Mouse (Mus musculus): ENCODE measurements at regions not wholly inside any gene's neighbourhood (a gene's known extent, or its start where the extent isn't known, plus 50 kb on each side); places are given as distances from the start of the nearest gene placed in this dataset.
"Not testable (repeated sequence)": the region's sequence is repeated elsewhere in the genome, so short reads cannot be mapped to it uniquely, and the experiment has no call there.

- no peaks in the 10 kb centered on the region for H3K27me3 ChIP-seq (ENCODE audit: control insufficient read depth, insufficient read depth, low read length, poor library complexity, severe bottlenecking)
- no peaks in the 10 kb centered on the region for H3K36me3 ChIP-seq (ENCODE audit: control insufficient read depth, insufficient read depth, low read length, poor library complexity, severe bottlenecking)
- H3K9ac ChIP-seq (ENCODE audit: low read depth, poor library complexity, severe bottlenecking): no peak overlapping the region
- H3K4me1 ChIP-seq (ENCODE audit: control insufficient read depth, insufficient read depth, low read length): no peaks in the 10 kb centered on the region
- no peak overlapping the region for H3K27ac ChIP-seq (ENCODE audit: insufficient read depth, low read length)
- H3K9me3 ChIP-seq (replicated peaks; ENCODE audit: control insufficient read depth, insufficient read depth, low read length, poor library complexity, severe bottlenecking): peaks cover 2% of the 10 kb centered on the region
- no peak overlapping the region for H3K4me3 ChIP-seq (ENCODE audit: low read depth, low read length)
- TF ChIP-seq CTCF (IDR thresholded peaks at IDR 0.05; ENCODE audit: low read depth, low read length): no peak
- TF ChIP-seq EP300 (IDR thresholded peaks at IDR 0.05; ENCODE audit: insufficient read depth, low read depth, low read length): no peak
- no peak for TF ChIP-seq POLR2A (IDR thresholded peaks at IDR 0.05; ENCODE audit: insufficient read depth, low read length)
Measured at GRCm38 (mm10) chr2:53715017-53715416, 370.3 kb downstream of the Rprm start.

- TF ChIP-seq POLR2A (IDR thresholded peaks at IDR 0.05; ENCODE audit: insufficient read depth, low read length): no peak
- no peak for TF ChIP-seq CTCF (IDR thresholded peaks at IDR 0.05; ENCODE audit: low read depth, low read length)
- no peak for TF ChIP-seq EP300 (IDR thresholded peaks at IDR 0.05; ENCODE audit: insufficient read depth, low read depth, low read length)
- Histone ChIP-seq H3K36me3 (ENCODE audit: control insufficient read depth, insufficient read depth, low read length, poor library complexity, severe bottlenecking) (no peaks in the 10 kb centered on the region), H3K9ac (ENCODE audit: low read depth, poor library complexity, severe bottlenecking) (no peak overlapping the region), H3K27ac (ENCODE audit: insufficient read depth, low read length) (no peak overlapping the region), H3K9me3 (replicated peaks; ENCODE audit: control insufficient read depth, insufficient read depth, low read length, poor library complexity, severe bottlenecking) (0 out of 2 replicates have a peak, but pooled peaks cover 2% of the 10 kb centered on the region), H3K4me1 (ENCODE audit: control insufficient read depth, insufficient read depth, low read length) (no peaks in the 10 kb centered on the region), H3K27me3 (ENCODE audit: control insufficient read depth, insufficient read depth, low read length, poor library complexity, severe bottlenecking) (no peaks in the 10 kb centered on the region), H3K4me3 (ENCODE audit: low read depth, low read length) (no peak overlapping the region)
Measured at GRCm38 (mm10) chr2:53723231-53723630, 362.1 kb downstream of the Rprm start.

GRCm38 (mm10) chr2:53728693-53729092 is 356.7 kb downstream of the Rprm start:
- no peak overlapping the region for H3K27ac ChIP-seq (ENCODE audit: insufficient read depth, low read length)
- no peak overlapping the region for H3K4me3 ChIP-seq (ENCODE audit: low read depth, low read length)
- TF ChIP-seq POLR2A (IDR thresholded peaks at IDR 0.05; ENCODE audit: insufficient read depth, low read length) (no peak), CTCF (IDR thresholded peaks at IDR 0.05; ENCODE audit: low read depth, low read length) (no peak), EP300 (IDR thresholded peaks at IDR 0.05; ENCODE audit: insufficient read depth, low read depth, low read length) (no peak)
- H3K4me1 ChIP-seq (ENCODE audit: control insufficient read depth, insufficient read depth, low read length): no peaks in the 10 kb centered on the region
- no peaks in the 10 kb centered on the region for H3K36me3 ChIP-seq (ENCODE audit: control insufficient read depth, insufficient read depth, low read length, poor library complexity, severe bottlenecking)
- no peak overlapping the region for H3K9ac ChIP-seq (ENCODE audit: low read depth, poor library complexity, severe bottlenecking)
- no peaks in the 10 kb centered on the region for H3K9me3 ChIP-seq (replicated peaks; ENCODE audit: control insufficient read depth, insufficient read depth, low read length, poor library complexity, severe bottlenecking)
- H3K27me3 ChIP-seq (ENCODE audit: control insufficient read depth, insufficient read depth, low read length, poor library complexity, severe bottlenecking): no peaks in the 10 kb centered on the region

GRCm38 (mm10) chr2:53730451-53730850 is 354.9 kb downstream of the Rprm start:
- H3K9ac ChIP-seq (ENCODE audit: low read depth, poor library complexity, severe bottlenecking): no peak overlapping the region
- no peaks in the 10 kb centered on the region for H3K9me3 ChIP-seq (replicated peaks; ENCODE audit: control insufficient read depth, insufficient read depth, low read length, poor library complexity, severe bottlenecking)
- H3K4me3 ChIP-seq (ENCODE audit: low read depth, low read length): no peak overlapping the region
- no peaks in the 10 kb centered on the region for H3K27me3 ChIP-seq (ENCODE audit: control insufficient read depth, insufficient read depth, low read length, poor library complexity, severe bottlenecking)
- no peak for TF ChIP-seq POLR2A (IDR thresholded peaks at IDR 0.05; ENCODE audit: insufficient read depth, low read length)
- no peak for TF ChIP-seq CTCF (IDR thresholded peaks at IDR 0.05; ENCODE audit: low read depth, low read length)
- TF ChIP-seq EP300 (IDR thresholded peaks at IDR 0.05; ENCODE audit: insufficient read depth, low read depth, low read length): no peak
- no peaks in the 10 kb centered on the region for H3K4me1 ChIP-seq (ENCODE audit: control insufficient read depth, insufficient read depth, low read length)
- no peak overlapping the region for H3K27ac ChIP-seq (ENCODE audit: insufficient read depth, low read length)
- H3K36me3 ChIP-seq (ENCODE audit: control insufficient read depth, insufficient read depth, low read length, poor library complexity, severe bottlenecking): no peaks in the 10 kb centered on the region

- Histone ChIP-seq H3K27me3 (ENCODE audit: control insufficient read depth, insufficient read depth, low read length, poor library complexity, severe bottlenecking) (no peaks in the 10 kb centered on the region), H3K9me3 (replicated peaks; ENCODE audit: control insufficient read depth, insufficient read depth, low read length, poor library complexity, severe bottlenecking) (no peaks in the 10 kb centered on the region), H3K27ac (ENCODE audit: insufficient read depth, low read length) (no peak overlapping the region), H3K4me3 (ENCODE audit: low read depth, low read length) (no peak overlapping the region), H3K4me1 (ENCODE audit: control insufficient read depth, insufficient read depth, low read length) (no peaks in the 10 kb centered on the region), H3K9ac (ENCODE audit: low read depth, poor library complexity, severe bottlenecking) (no peak overlapping the region), H3K36me3 (ENCODE audit: control insufficient read depth, insufficient read depth, low read length, poor library complexity, severe bottlenecking) (no peaks in the 10 kb centered on the region)
- TF ChIP-seq POLR2A (IDR thresholded peaks at IDR 0.05; ENCODE audit: insufficient read depth, low read length) (no peak), EP300 (IDR thresholded peaks at IDR 0.05; ENCODE audit: insufficient read depth, low read depth, low read length) (no peak), CTCF (IDR thresholded peaks at IDR 0.05; ENCODE audit: low read depth, low read length) (no peak)
Measured at GRCm38 (mm10) chr2:53763486-53763885, 321.9 kb downstream of the Rprm start.

GRCm38 (mm10) chr2:53782035-53782434 is 303.3 kb downstream of the Rprm start:
- H3K36me3 ChIP-seq (ENCODE audit: control insufficient read depth, insufficient read depth, low read length, poor library complexity, severe bottlenecking); H3K4me3 ChIP-seq (ENCODE audit: low read depth, low read length); H3K9ac ChIP-seq (ENCODE audit: low read depth, poor library complexity, severe bottlenecking); H3K27ac ChIP-seq (ENCODE audit: insufficient read depth, low read length); H3K27me3 ChIP-seq (ENCODE audit: control insufficient read depth, insufficient read depth, low read length, poor library complexity, severe bottlenecking); H3K9me3 ChIP-seq (replicated peaks; ENCODE audit: control insufficient read depth, insufficient read depth, low read length, poor library complexity, severe bottlenecking); H3K4me1 ChIP-seq (ENCODE audit: control insufficient read depth, insufficient read depth, low read length): not testable (repeated sequence)

GRCm38 (mm10) chr2:53788599-53788998 is 296.8 kb downstream of the Rprm start:
- H3K27me3 ChIP-seq (ENCODE audit: control insufficient read depth, insufficient read depth, low read length, poor library complexity, severe bottlenecking); H3K9me3 ChIP-seq (replicated peaks; ENCODE audit: control insufficient read depth, insufficient read depth, low read length, poor library complexity, severe bottlenecking); H3K9ac ChIP-seq (ENCODE audit: low read depth, poor library complexity, severe bottlenecking); H3K27ac ChIP-seq (ENCODE audit: insufficient read depth, low read length); H3K4me1 ChIP-seq (ENCODE audit: control insufficient read depth, insufficient read depth, low read length); H3K4me3 ChIP-seq (ENCODE audit: low read depth, low read length); H3K36me3 ChIP-seq (ENCODE audit: control insufficient read depth, insufficient read depth, low read length, poor library complexity, severe bottlenecking): not testable (repeated sequence)

Data from ES-Bruce4 (cell line).